Mouse (Mus musculus): ENCODE measurements at regions not wholly inside any gene's neighbourhood (a gene's known extent, or its start where the extent isn't known, plus 50 kb on each side); places are given as distances from the start of the nearest gene placed in this dataset.

DNA sequence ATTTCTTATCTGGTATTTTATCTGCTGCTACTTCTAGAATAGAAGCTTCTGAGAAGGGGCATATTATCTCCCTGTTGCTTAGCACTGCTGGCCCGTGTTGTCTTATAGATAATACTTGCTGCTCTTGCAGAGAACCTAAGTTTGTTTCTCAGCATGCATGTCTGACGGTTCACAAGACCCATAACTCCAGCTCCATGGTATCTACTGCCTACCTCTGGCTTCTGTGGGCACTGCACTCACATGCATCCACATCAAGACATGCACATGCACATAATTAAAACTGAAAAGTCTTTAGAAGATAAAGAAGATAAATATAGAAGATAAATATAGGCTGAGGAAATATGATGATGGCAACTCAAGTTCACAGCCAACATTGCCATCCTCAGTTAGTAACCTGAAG, 667.8 kb upstream of the Tmem132c start:
- no peak for DNase-seq

DNA sequence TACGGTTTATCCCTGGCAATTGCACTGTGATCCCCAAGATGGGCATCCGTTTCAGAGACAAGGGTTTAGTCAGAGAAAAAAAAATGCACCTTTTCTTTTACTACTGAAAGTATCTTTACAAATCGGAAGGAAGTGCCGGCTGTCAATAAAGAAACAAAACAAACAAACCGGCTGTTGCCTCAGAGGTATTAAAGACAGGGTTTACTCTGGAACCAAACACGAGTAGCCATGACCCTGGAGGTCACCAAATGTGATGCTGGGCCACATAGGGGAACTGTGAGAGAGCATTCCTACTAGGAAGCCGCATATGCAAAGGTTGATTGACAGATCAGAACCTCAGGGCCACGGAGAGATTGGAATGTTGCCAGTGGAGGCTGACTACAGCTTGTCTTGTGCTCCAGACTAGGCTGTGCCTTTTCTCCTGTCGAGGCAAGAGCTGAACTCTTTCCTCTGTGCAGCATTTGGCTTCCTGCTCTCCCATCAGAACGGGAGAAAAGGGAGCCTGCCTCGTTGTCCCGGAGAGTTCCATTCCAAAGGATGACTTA, 643.8 kb upstream of the Tmem132c start:
- no peak for DNase-seq

DNA sequence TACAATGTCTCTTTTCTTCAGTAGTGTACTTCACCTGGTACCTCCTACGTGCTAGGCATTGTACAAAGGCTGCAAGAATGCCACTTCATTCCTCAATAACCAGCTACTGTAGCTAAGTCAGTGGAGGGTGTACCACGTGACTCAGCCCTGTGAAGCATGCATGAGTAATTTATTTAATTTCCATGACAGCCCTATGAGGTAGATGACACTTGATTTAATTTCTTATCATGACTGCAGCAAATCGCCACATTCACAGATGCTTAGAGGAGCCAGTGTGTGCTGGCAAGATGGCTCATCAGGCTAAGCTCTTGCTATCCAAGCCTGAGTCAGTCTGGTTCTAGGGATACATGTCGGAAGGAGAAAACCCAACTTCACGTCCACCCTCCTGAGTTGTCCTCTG, 642.0 kb upstream of the Tmem132c start:
- no peak for DNase-seq

DNA sequence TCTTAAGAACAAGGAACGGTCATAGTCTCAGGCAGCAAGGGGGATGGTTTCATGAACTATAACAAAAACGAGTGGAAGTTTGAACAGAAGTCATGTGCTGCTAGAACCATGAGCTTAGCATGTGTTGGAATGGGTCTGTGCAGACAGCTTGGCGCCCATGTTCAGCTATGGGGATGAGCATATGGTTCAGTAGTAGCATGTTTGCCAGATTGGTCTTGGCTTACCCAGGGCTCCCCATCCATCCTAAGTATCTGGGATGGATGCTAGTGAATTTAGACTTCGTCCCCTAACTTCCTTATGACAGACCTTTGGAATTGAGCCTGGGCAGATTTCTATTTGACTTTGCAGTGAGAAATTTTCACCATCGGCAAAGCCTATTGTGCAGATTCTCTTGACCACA, 634.9 kb upstream of the Tmem132c start:
- no peak for DNase-seq

DNA sequence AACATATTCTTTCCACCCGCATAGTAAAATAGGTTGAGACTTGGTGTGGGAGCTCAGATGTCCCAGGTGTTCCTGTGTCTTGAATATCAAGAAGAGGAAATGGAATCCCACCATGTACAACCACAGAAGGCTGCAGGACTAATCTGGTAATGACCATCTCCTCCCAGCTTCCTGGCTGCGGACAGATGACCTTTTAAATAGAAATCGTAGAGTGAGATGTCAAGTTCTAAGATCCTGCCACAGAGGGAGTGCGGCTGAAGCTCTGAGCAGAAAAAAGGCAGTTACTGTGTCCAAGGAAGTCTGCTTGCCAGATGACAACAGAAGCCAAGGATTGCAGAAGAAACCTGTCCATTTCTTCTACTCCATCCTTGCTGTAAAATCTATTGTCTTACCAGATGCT, 629.0 kb upstream of the Tmem132c start:
- no peak for DNase-seq

DNA sequence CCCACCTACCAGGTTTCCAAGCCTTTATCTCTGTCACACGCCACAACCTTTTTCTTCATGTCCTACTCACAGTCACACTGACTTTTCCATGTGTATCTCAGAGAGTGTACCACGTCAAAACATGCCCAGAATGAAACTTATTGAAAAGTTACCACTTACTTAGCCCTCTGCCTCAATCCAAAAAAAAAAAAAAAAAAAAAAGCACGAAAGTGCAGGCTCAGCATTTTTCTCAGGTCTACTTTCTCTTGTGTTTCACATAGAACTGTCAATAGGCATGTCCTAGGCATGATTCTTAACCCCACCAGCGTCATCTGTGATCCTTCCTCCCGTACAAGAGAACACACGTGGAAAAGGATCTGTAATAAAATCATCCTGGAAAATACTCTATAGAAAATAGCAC, 619.1 kb upstream of the Tmem132c start:
- DNase-seq = no peak

DNA sequence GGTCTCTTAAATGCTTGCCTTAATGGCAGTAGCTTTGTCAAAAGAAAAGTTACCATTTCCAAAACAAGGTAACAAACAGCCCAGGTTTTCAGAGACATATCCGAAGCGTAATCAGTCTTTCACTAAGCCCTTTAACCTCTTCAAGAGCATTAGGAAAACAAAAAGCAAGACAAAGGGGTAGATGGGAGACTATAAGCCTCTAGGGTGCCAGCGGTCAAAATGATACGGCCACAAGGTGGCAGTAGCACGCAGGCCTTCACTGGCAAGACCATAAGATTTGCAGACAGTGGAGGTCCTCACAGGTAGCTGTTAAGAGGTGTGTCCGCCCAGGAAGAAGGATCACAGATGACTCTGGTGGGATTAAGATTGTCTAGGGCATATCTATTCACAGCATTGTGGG, 618.4 kb upstream of the Tmem132c start:
- DNase-seq = peak; percentile 46

DNA sequence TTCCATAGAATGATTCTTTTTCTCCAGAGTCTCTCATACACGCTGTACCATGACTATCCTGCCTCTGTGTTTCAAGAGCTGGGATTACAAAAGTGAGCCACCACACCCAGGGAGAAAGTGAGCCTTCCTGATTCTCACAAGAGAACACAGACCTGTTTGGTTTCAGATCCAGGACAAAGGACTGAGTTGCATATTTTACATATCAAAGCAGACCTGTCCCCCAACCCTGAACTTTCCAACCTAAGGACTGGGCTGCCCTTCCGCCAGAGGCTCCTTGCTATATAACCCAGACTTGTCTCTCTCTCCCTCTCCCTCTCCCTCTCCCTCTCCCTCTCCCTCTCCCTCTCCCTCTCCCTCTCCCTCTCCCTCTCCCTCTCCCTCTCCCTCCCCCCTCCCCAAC, 611.8 kb upstream of the Tmem132c start:
- no peak for DNase-seq

DNA sequence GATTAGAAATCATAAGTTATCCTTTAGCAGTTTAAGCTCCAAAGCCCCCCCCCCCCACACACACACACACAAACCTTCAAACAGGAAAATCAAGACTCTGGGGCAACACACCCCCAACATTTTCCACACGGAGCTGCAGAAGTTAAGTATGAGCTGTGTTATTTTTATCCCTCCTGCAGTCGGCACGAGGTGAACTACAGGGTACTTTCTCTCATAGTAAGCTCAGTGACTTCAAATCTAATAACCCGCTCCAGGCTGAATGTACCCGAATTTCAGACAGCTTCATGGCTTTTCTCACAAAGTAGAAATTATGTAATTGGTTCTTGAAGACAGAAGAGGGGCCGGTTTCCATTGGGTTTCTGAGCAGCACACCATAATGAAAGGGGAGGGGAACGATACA, 591.2 kb upstream of the Tmem132c start:
- DNase-seq = no peak

DNA sequence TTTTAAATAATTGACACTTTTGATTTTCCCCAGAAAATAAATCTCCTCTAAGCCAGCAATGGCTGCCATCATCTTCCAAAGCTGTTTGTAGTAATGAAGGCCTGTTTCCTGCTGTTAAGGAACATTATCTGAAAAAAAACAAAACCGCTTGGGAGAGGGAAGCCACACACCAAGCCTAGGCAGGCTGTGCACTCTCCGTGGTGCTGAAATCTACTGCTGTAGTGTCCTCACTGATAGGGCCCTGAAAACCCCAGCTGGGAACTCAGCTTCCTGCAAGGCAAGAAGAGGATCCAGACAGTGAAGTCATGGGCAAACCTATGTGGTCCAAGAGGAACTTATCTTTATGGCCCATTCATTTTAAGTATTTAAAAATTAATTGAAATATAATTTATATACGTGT, 590.2 kb upstream of the Tmem132c start:
- DNase-seq = peak; percentile 37

DNA sequence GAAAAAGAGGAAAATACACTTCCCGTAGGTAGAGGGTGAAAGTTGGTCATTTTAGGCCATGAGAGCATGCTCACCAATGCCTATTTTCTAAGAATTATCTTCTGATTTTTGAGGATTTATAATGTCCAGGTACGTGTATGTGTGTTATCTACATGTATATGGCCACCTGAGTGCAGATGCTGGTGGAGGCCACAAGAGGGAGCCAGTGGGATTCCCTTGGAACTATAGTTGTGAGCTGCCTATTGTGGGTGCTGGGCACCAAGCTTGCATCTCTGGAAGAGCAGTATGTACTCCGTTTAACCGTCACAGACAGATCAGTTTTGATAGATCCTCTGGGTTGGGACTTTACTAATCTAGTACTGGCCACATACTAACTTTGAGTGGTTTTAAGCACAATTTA, 579.0 kb upstream of the Tmem132c start:
- DNase-seq = no peak

DNA sequence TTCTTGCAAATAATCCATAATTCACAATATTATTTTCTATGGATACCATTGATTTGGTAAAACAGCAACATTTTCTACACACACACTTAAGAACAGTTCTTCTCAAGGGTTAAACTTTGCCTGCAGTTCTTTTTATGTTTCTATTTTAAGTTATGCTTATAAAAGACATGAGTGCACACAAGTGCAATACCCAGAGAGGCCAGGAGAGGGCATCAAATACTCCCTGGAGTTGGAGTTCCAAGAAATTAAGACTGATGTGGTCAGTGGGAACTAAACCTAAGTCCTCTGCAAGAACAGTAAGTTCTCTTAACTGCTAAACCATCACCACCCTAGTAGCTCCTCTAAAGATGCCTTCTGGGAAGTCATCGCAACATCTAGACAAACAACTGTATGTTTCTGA, 570.5 kb upstream of the Tmem132c start:
- peak; percentile 27 for DNase-seq

DNA sequence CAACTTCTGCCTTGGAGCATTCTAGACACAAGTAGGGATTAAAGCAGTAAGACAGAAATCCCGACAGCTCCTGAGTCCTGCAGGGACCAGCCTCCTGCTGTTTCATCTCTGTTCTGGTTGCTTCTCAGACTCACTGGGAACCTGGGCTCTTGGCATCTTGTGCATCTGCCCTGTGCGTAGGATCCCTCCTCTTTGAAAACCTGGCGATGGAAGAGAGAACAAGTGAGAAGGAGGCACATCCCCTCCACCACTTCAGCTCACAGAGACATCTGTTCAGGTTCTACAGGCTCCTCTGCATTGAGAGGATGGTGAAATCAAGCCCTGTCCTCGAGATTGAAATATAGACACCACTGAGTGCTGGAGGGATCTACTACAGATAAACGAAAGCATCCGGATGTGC, 561.3 kb upstream of the Tmem132c start:
- DNase-seq = no peak

DNA sequence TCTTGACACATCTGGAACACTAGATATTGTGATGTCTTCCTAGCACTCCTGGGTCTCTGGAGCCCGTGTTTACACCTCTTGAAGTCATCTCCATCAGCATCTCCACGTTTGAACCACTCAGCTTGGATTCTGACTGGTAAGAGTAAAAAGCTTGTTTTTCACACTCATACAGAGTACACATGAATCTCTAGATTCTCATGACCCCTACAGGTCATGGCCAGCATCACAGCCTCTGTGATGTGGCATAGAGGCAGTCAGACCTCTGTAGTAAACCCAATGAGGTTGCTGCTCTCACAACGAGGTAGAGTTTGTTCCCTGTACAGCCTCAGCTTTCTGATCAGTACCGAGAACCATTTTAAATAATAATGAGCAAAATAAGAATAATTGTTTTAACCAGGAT, 542.3 kb upstream of the Tmem132c start:
- no peak for DNase-seq

DNA sequence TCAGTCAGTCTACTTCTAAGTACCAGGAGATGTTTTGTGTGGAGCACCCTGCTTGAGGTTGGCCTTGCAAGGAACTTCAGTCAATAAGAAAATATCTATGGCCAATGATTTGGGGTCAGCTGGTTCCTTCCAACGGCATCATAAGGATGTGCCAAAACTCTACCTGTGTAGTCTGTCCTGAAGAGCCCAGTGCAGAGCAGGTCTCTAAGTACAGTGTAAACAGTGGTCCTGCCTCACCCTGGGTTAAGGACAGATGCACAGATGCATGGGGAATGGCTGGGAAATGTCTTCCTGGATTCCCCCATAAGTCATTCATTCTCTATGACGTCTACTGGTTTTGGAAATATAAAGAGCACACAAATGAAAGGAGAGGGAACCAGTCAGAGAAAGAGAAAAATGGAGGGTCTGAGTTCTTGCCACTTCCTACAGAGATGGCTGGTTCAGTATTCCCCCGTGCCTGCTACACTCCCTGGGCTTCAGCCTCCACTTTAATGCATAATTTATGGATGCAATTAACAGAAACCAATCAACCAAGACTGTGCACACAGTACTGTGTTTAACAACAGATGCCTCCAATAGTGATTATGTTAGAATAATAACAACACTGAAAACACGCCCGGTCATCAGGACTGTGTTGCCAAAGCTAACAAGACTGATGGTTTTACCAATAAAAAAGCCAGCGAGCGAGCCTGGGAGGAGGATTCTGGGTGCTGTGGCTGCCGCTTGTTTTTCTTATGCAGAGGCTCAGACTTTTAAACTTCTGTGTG, 537.9 kb upstream of the Tmem132c start:
- no peak for DNase-seq

DNA sequence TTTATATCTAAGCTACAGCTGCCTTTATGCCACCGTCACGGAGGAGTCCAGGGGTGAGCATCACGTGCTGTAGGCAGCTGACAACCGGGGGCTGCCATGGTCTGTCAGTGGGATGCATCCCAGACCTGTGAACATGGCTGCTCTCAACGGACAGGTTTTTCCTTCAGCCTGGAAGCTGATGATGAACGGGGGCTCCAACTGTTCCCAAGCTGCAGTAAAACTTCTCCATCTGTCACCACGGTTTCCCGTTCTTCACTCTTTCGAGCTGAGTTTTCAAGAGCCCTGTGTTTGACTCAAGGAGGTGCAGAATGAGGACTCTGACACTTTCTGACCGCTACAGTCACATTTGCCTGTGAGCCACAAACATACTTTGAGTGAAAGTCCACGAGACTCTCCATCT, 535.7 kb upstream of the Tmem132c start:
- no peak for DNase-seq

DNA sequence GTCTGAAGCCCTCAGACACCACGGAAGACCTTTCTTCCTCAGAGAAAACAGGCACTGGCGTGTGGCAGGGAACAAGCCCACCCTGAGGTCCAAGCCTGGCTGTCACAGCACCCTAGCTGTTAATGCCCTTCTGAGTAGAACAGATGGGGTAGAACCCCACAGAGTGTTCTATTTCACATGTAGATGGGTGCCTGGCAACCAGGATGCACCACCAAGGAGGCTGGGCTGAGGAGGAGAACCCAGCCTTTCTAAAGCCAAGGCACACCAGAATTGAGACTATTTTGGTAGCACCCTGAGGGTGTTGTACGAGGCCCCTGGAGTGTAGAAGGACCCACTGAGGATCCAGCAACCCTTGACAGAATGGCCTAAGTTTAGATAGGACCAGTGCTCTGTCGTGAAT, 534.9 kb upstream of the Tmem132c start:
- no peak for DNase-seq

DNA sequence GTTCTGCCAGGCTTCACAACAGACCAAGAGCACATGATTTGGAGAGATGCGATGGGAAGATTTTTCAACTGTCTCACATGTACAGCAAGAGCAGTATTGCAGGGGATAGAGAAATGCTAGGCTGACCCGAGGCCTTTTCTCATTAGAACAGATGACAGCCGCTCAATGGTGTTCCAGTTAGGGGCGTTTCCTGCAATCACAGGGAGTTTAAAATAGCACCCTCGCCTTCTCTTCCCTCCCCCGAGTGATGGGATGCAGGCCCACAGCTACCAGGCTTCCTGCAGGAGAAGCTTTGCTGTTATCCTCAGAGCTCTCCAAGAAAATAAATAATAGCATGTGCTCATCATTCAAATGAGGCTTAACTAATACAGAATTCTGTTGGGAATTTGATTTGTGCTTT, 526.9 kb upstream of the Tmem132c start:
- no peak for DNase-seq

DNA sequence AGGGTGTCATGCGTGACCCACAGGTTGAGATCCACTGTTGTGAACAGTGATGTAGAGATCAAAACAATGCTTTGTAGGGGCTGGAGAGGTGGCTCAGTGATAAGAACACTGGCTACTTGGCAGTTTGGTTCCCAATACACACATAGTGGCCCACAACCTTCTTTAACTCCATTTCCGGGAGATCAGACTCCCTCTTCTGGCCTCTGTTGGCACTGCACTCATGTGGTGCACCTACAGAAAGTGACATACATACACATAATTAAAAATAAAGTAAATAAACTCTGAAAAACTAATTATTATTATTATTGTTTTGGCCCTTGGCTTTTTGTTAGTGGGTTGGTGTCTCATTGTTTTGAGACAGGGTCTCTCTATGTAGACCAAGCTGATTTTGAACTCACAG, 523.2 kb upstream of the Tmem132c start:
- DNase-seq = no peak

DNA sequence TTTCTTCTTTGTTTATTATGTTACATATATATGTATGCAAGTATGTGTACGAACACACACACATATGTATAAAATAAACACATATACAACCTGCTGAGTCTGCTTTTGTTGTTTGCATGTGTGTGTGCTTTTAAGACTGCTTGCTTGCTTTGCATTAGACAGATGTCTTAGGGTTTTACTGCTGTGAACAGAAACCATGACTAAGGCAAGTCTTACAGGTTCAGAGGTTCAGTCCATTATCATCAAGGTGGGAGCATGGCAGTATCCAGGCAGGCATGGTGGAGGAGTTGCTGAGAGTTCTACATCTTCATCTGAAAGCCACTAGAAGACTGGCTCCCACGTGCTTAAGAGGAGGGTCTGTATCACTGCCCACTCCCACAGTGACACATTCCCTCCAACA, 520.3 kb upstream of the Tmem132c start:
- no peak for DNase-seq

DNA sequence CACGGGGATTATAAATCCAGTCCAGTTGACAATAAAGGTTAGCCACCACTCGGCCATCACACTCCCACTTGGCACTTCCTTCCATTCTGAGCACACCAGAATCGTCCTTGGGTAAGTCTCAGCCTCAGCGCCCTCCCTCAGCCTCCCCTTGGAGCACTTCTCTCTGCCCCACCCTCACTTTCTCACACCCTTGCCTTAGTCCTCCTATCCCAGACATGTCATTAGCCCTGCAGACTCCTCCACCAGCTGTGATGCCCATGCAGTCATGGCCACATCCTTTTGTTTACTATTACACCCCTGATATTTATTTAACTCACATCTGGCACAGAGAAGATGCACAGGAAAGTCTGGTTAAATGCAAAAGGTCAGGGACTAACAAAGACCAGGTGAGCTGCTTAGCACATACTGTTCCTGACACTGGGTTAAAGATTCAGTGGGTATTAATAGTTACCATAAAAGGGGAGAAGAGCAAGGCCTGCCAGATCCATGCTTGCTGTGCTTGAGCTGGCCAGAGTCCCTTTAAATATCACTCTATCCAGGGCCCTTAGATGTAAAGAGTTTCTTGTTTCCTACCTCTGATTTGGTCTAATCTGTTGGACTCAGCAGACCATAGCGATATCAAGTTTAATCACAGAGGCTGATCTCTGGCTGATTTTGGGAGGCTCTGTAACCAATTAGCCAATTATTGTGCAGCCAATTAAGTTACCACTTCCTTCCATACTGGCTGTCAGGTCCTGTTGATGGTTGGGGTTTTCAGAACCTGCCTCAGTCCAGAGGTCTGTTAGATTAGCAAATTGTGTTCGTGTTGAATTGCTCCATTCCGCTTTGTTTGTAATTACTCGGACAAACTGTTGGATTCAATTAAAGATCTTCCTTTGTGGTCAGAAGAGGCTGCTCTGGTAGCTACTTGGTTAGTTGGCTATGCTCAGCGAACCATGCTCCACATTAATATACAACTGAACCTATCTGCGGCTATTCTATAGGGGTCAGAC, 518.0 kb upstream of the Tmem132c start:
- DNase-seq = no peak

DNA sequence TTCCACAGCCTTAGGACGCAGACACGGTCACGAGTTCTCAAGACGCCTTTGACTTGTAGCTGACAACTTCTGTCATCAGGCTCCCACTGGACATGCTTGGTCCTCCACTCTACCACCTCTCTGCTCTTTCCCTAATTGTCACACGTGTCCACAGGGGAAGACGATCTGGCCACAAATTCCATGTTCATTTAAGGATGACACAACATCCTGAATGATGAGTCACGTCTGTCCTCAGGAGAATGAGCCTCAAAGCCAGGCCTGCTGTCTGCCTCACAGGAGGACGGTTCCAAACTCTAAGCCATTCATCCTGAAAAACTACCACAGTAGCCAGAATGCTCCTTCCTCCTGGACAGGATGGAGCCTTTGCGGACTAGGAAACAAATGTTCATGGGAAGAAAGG, 517.3 kb upstream of the Tmem132c start:
- no peak for DNase-seq

DNA sequence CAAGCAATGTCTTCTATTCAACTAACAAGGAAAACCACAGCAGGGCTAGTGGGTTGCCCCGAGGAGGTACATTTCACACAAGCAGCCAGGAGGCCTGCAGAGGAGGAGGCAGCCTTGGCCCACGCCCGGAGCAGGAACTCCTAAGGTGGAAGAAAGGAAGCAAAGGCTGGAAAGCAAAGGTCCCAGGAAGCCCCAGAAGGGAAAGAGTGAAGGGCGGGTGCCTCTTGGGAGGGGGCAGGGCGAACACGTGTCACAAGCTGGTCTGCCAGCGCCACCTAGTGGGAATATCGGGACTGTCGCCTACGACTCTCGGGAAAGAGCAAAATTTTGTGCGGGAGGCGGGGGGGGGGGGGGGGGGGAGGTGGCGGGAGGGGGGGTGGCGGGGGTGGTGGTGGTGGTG, 508.1 kb upstream of the Tmem132c start:
- peak; percentile 71 for DNase-seq

Measured in adrenal gland, postnatal 25 days (tissue).